Mouse (Mus musculus): ENCODE measurements around the gene Mak. TPM values are rescaled to one million over a fixed set of nuclear protein-coding genes. Genes with fewer than 3 reads are reported as not detected.

Mak gene
- polyA plus RNA-seq, 1 experiment from 2014 or later, result 1.2 TPM

DNA sequence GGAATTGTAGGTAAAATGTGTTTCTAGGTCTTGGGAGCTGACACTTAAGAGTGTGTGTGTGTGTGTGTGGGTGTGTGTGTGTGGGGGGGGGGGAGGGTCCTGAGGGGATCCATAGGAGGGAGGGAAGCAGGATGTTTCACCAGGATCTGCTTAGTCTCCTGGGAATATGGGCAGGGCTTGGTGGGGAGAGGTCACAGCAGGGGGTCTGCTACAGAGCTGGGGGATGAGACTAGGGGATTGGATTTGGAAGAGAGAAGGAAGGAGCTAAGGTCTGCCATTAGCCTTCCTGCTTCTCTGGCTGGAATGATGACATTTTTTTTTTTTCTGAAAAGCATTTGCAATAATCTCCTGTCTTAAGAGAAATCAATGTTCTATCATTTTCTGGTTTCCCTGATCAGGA, 9.2 kb upstream of the Mak start:
- Histone ChIP-seq H3K36me3 (ENCODE audit: inconsistent target) (no peaks in the 10 kb centered on the region), H3K79me2 (ENCODE audit: inconsistent target) (no peaks in the 10 kb centered on the region), H3K27ac (no peak overlapping the region), H3K4me3 (ENCODE audit: inconsistent target) (no peak overlapping the region)

GRCm38 (mm10) chr13:41085140-41085539, 5.6 kb upstream of the Mak start:
- no peaks in the 10 kb centered on the region for H3K79me2 ChIP-seq (ENCODE audit: inconsistent target)
- WGBS (ENCODE audit: missing documents), result 29% methylated on average over 2 of the region's 2 CpGs
- H3K4me3 ChIP-seq (ENCODE audit: inconsistent target), result no peak overlapping the region

DNA sequence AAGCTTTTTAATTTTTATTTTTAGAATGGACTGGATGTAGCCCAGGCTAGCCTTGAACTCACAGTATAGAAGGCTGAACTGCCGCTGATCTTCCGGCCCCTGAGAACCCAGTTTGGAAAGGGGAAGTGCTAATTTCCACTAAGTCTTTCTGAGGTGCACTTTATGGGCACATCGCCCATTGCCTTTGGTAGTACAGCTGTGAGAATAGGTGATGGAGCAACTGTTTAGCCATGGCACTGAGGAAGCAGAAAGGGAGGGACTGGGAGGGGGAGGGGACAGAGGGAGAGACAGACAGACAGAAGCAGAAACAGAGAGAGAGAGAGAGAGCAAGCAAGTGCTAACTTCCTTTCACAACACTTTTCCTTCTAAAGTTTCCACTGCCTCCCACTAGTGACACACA, 5.0 kb upstream of the Mak start:
- no peaks in the 10 kb centered on the region for H3K79me2 ChIP-seq (ENCODE audit: inconsistent target)
- 13% methylated on average over 3 of the region's 3 CpGs for WGBS (ENCODE audit: missing documents)
- no peaks in the 10 kb centered on the region for H3K36me3 ChIP-seq (ENCODE audit: inconsistent target)
- H3K4me3 ChIP-seq (ENCODE audit: inconsistent target), result no peak overlapping the region
- no peak overlapping the region for H3K27ac ChIP-seq

More at GRCm38 (mm10) chr13:41085140-41085539, 5.6 kb upstream of the Mak start:
- Histone ChIP-seq H3K36me3 (ENCODE audit: inconsistent target) (no peaks in the 10 kb centered on the region), H3K27ac (no peak overlapping the region)

GRCm38 (mm10) chr13:41080700-41081099, 1.2 kb upstream of the Mak start:
- no peak overlapping the region for H3K4me3 ChIP-seq (ENCODE audit: inconsistent target)
- no peaks in the 10 kb centered on the region for H3K79me2 ChIP-seq (ENCODE audit: inconsistent target)
- 82% methylated on average over 6 of the region's 6 CpGs for whole genome bisulfite sequencing (ENCODE audit: missing documents)
- H3K36me3 ChIP-seq (ENCODE audit: inconsistent target), result no peaks in the 10 kb centered on the region
- no peak overlapping the region for H3K27ac ChIP-seq

- Histone ChIP-seq H3K36me3 (ENCODE audit: inconsistent target) (no peaks in the 10 kb centered on the region), H3K79me2 (ENCODE audit: inconsistent target) (no peaks in the 10 kb centered on the region), H3K4me3 (ENCODE audit: inconsistent target) (no peak overlapping the region), H3K27ac (no peak overlapping the region)
- 50% methylated on average over 5 of the region's 5 CpGs for WGBS (ENCODE audit: missing documents)
Observed at GRCm38 (mm10) chr13:41079859-41080258, 353 bp upstream of the Mak start.

- whole genome bisulfite sequencing (ENCODE audit: missing documents), result 42% methylated on average over 24 of the region's 24 CpGs
Observed at GRCm38 (mm10) chr13:41078690-41079420, 651 bp downstream of the Mak start.

DNA sequence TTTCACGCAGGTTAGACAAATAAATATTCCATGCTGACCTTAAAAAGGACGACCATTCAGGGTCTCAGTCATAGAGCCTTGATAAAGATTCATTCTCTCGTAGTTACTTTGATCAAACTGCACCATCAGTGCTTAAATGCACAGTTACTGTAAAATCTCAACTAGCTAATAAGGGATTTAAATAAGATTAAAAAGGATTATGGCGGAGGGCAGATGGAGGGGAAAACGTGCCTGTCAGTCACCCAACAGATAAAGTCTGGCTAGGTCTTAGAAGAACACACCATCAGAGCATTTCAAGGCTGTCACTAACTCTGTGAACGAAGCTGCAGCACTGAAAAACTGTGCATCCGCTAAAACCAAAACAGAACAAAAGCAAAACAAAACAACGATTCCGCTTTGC, 1.6 kb downstream of the Mak start:
- no peaks in the 10 kb centered on the region for H3K79me2 ChIP-seq (ENCODE audit: inconsistent target)
- no peaks in the 10 kb centered on the region for H3K36me3 ChIP-seq (ENCODE audit: inconsistent target)
- no peak overlapping the region for H3K4me3 ChIP-seq (ENCODE audit: inconsistent target)
- WGBS (ENCODE audit: missing documents), result 81% methylated on average over 9 of the region's 9 CpGs
- H3K27ac ChIP-seq, result no peak overlapping the region

More at GRCm38 (mm10) chr13:41078690-41079420, 651 bp downstream of the Mak start:
- no peak overlapping the region for H3K27ac ChIP-seq
- no peaks in the 10 kb centered on the region for H3K79me2 ChIP-seq (ENCODE audit: inconsistent target)
- H3K36me3 ChIP-seq (ENCODE audit: inconsistent target), result no peaks in the 10 kb centered on the region
- H3K4me3 ChIP-seq (ENCODE audit: inconsistent target), result no peak overlapping the region

DNA sequence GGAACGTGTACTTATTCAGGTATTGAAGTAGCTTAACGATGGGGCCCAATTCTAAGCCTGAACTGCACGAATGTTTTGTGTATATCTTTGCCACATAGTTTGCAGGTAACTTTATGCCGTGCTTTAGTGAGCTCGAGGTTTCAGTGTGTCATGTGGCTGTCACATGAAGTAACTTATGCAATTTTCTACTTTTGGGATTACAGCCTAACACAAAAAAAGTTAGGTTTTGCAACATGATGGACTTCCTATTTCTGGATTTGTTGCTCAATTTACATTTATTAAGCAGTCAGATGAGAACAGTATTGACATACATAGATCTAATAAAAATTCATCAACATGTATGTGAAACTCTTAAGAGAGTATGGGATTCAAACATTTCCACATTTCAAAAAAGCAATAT, 5.7 kb downstream of the Mak start:
- peak overlapping the region; percentile 79 for H3K27ac ChIP-seq
- H3K79me2 ChIP-seq (ENCODE audit: inconsistent target), result no peaks in the 10 kb centered on the region
- H3K4me3 ChIP-seq (ENCODE audit: inconsistent target), result no peak overlapping the region
- H3K36me3 ChIP-seq (ENCODE audit: inconsistent target), result no peaks in the 10 kb centered on the region
- WGBS (ENCODE audit: missing documents), result 46% methylated on average over 5 of the region's 5 CpGs

DNA sequence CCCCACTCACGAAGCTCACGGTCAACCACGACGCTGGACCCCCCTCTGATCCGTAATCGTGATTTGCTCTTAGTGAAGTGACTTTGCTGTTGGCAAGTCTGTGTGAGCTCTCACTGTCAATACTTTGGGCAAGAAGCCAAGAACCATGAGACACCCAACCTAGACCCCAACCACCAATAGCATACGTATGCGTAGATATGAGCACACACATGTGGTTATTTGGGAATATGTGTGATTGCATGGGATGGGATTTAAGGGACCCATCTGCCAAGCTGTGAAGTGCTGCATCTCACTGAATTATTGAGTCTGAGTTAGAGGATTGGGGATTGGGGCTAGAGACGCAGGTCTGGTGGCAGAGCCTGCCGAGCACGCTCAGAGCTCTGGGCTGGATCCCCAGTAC, 7.9 kb downstream of the Mak start:
- Histone ChIP-seq H3K27ac (no peak overlapping the region), H3K4me3 (ENCODE audit: inconsistent target) (no peak overlapping the region), H3K79me2 (ENCODE audit: inconsistent target) (no peaks in the 10 kb centered on the region), H3K36me3 (ENCODE audit: inconsistent target) (no peaks in the 10 kb centered on the region)
- 94% methylated on average over 11 of the region's 11 CpGs for WGBS (ENCODE audit: missing documents)

DNA sequence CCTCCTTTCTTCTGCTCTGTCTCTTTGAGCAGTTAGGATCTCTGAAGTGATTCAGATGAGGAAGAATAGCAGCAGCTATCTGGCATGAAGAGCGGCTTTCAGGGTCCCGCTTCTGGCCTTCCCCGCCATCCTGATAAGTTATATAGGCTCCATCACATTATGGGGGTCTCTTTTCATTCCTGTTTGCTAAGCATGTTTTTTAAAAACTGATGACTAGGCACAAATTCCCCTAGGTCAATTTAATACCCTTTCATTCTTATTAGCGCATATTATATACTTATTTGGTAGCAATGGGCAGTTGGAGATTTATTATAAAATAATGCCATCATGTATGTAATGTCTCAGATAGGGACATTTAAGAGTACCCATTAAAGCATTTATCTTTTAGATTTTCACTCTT, 11.9 kb downstream of the Mak start:
- H3K4me3 ChIP-seq (ENCODE audit: inconsistent target), result no peak overlapping the region
- 96% methylated on average over 4 of the region's 4 CpGs for WGBS (ENCODE audit: missing documents)
- H3K79me2 ChIP-seq (ENCODE audit: inconsistent target), result no peaks in the 10 kb centered on the region
- no peaks in the 10 kb centered on the region for H3K36me3 ChIP-seq (ENCODE audit: inconsistent target)
- H3K27ac ChIP-seq, result no peak overlapping the region

DNA sequence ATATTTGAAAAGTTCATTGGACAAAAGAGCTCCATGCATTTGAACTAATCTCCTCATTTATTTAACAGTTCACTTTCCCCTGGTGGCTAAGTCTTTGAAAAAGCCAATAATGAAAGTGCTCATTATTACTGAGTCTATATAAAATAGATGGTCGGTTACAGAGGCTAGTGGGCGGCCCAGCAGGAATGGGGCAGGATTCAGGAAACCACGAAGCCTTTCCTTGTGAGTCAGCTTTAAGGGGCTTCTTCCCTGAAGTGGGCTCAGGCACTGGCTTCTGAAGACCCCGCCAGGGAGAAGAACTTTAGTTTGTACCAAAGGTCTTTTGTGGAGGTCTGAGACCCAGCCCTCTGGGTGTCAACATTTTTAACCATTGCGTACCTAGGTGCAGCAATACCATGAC, 27.5 kb downstream of the Mak start:
- Histone ChIP-seq H3K4me3 (ENCODE audit: inconsistent target) (no peak overlapping the region), H3K27ac (no peak overlapping the region), H3K36me3 (ENCODE audit: inconsistent target) (no peaks in the 10 kb centered on the region), H3K79me2 (ENCODE audit: inconsistent target) (no peaks in the 10 kb centered on the region)
- 84% methylated on average over 5 of the region's 5 CpGs for WGBS (ENCODE audit: missing documents)

GRCm38 (mm10) chr13:41047280-41047679, 32.2 kb downstream of the Mak start:
- Histone ChIP-seq H3K4me3 (ENCODE audit: inconsistent target) (no peak overlapping the region), H3K79me2 (ENCODE audit: inconsistent target) (no peaks in the 10 kb centered on the region), H3K36me3 (ENCODE audit: inconsistent target) (no peaks in the 10 kb centered on the region), H3K27ac (no peak overlapping the region)
- WGBS (ENCODE audit: missing documents), result 93% methylated on average over 4 of the region's 6 CpGs

- no peak overlapping the region for H3K4me3 ChIP-seq (ENCODE audit: inconsistent target)
- H3K36me3 ChIP-seq (ENCODE audit: inconsistent target), result no peaks in the 10 kb centered on the region
- WGBS (ENCODE audit: missing documents), result 94% methylated on average over 7 of the region's 8 CpGs
- no peak overlapping the region for H3K27ac ChIP-seq
- no peaks in the 10 kb centered on the region for H3K79me2 ChIP-seq (ENCODE audit: inconsistent target)
Observed at GRCm38 (mm10) chr13:41045901-41046300, 33.6 kb downstream of the Mak start.

GRCm38 (mm10) chr13:41042511-41042910, 37.0 kb downstream of the Mak start:
- 92% methylated on average over 4 of the region's 4 CpGs for WGBS (ENCODE audit: missing documents)
- Histone ChIP-seq H3K36me3 (ENCODE audit: inconsistent target) (no peaks in the 10 kb centered on the region), H3K79me2 (ENCODE audit: inconsistent target) (no peaks in the 10 kb centered on the region), H3K4me3 (ENCODE audit: inconsistent target) (no peak overlapping the region), H3K27ac (no peak overlapping the region)

GRCm38 (mm10) chr13:41030098-41030497, 49.4 kb downstream of the Mak start:
- no peak overlapping the region for H3K4me3 ChIP-seq (ENCODE audit: inconsistent target)
- WGBS (ENCODE audit: missing documents), result 86% methylated on average over 5 of the region's 5 CpGs
- no peak overlapping the region for H3K27ac ChIP-seq
- no peaks in the 10 kb centered on the region for H3K36me3 ChIP-seq (ENCODE audit: inconsistent target)
- no peaks in the 10 kb centered on the region for H3K79me2 ChIP-seq (ENCODE audit: inconsistent target)

DNA sequence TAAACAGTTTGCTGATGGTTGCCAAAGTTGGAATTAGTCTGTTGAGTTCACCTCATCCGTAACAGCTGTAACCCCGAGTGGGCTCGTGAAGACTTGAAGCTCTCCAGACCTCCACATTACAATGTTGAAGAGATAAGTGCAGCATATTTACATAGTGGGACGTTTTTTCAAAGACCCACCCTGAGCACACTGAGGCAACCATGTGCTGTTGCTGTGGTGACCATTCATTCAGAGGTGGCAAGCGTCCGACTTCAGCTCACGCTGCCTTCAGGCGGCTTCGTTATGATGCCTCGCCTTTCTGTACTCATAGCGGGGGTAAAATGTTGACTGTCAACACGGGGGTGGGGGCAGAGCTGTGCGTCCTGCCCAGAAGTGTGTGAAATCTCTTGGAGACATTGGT, 57.4 kb downstream of the Mak start:
- Histone ChIP-seq H3K36me3 (ENCODE audit: inconsistent target) (peaks cover 39% of the 10 kb centered on the region), H3K4me3 (ENCODE audit: inconsistent target) (no peak overlapping the region), H3K27ac (no peak overlapping the region), H3K79me2 (ENCODE audit: inconsistent target) (peaks cover 38% of the 10 kb centered on the region)
- 91% methylated on average over 12 of the region's 13 CpGs for WGBS (ENCODE audit: missing documents)

Data from macrophage (primary cell).